Mouse (Mus musculus): ENCODE measurements at regions not wholly inside any gene's neighbourhood (a gene's known extent, or its start where the extent isn't known, plus 50 kb on each side); places are given as distances from the start of the nearest gene placed in this dataset.
"Not testable (repeated sequence)": the region's sequence is repeated elsewhere in the genome, so short reads cannot be mapped to it uniquely, and the experiment has no call there.

DNA sequence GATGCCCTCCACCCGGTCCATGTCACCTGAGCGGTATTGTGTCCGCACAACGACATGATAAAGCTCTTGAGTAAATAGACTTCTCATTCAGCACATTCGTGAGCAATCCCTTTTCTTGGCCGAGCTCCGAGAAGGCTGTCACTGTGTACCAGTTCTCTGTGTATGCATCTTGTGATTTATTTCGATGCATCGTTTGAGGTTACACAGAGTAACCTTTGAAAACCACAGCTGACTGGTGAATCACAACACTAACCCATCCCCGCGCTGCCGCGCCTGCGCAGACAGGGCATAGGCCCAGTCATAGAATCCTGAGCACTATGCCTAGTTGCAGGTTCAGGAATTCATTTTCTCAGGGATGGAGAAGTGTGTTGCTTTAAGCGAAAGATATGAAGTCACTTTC lies 201.4 kb downstream of the Med10 start:
- no peak for DNase-seq (ENCODE audit: low read depth, low spot score)

GRCm38 (mm10) chr13:70012123-70012522 lies 209.9 kb downstream of the Med10 start:
- no peak for DNase-seq (ENCODE audit: low read depth, low spot score)

DNA sequence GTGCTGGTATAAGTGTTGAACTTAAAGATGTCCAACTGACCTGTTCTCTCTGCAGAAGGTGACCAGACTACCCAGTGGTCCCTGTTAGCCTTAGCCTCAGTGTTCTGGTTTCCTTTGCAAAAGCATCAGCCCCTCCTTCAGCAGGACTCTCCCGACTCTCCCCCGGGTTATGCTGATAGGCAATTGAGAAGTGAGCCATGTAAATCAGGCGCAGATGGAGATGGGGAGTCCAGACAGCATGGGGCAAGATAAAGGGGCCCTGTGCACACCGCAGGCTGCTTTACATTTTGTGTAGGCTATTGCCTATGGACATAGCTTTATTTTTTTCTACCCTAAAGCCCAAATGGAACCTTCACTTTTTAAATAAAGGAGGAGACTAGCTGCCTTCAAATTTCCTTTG lies 213.0 kb downstream of the Med10 start:
- DNase-seq (ENCODE audit: low read depth, low spot score) = no peak

GRCm38 (mm10) chr13:70017535-70017934 lies 215.3 kb downstream of the Med10 start:
- DNase-seq (ENCODE audit: low read depth, low spot score) = no peak

- no peak for DNase-seq (ENCODE audit: low read depth, low spot score)
Measured at GRCm38 (mm10) chr13:70019999-70020838, 218.0 kb downstream of the Med10 start.

DNA sequence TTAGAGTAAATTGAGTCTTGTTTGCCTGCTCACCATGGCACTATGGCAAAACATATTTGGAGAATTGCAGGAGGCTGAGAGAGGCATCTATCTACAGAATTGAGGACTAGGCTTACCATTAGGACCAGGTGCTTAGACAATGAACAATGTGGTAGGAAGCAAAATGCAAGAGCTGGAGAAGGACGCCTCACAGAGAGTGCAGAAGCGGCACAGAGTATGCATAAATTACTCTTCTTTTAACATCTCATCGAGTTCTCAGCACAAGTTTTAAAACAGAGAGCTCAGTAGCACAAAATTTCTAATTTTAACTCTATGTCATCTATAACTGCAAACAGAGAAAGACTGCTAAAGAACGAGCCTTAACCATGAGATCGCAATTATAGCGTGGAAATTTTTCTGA lies 231.1 kb downstream of the Med10 start:
- DNase-seq (ENCODE audit: low read depth, low spot score) = no peak

GRCm38 (mm10) chr13:70033763-70034162 lies 231.6 kb downstream of the Med10 start:
- no peak for DNase-seq (ENCODE audit: low read depth, low spot score)

DNA sequence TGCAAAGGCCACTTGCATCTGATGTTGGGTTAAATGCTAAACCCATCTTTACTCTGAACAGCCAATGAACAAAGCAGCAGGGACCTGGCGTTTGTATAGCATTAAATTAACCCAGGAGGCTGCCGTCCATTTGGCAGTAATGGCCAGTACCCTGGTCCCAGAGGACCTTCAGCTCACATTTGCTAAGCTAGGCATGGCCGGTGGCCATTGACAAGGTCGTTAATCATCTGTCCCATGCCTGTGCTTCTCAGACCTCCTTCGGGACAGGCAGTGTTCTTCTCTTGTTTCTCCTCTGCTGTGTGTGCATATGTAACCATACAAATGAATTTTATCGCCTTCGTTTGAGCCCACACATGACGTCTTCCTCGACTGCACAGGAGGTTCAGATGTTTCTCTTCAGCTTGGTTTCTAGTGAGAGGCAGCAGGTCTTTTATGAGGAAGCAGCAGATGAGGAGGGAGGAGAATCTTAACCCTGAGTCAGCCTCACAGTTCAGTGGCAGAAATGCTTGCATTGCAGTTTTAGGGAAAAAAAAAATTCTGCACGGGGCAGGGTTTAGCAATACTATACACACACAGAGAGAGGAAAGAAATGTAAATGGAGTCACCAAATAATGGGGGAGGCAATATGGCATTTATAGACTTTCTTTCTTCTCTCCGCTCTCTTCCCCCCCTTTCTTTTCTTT lies 235.9 kb downstream of the Med10 start:
- DNase-seq (ENCODE audit: low read depth, low spot score) = no peak

DNA sequence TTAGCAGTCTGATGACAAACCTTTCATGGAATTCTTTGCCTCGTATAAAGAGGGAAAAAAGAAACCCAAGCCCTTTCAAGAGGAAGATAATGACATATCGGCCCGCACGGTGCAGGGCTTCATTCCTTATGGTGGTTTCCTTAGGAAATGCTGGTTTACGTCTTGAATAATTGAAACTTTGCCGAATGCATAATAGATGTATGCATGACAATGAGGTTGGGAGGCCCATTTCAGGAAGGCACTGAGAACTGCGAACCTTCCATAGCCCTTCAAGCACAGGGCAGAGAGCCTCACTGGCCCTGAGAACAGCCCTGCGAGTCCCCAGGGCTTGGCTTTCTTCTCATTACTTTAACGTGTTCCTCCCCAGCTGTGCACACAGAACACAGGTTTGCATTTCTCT lies 255.7 kb downstream of the Med10 start:
- peak; percentile 4 for DNase-seq (ENCODE audit: low read depth, low spot score)

GRCm38 (mm10) chr13:70061363-70061945 lies 259.3 kb downstream of the Med10 start:
- no peak for DNase-seq (ENCODE audit: low read depth, low spot score)

DNA sequence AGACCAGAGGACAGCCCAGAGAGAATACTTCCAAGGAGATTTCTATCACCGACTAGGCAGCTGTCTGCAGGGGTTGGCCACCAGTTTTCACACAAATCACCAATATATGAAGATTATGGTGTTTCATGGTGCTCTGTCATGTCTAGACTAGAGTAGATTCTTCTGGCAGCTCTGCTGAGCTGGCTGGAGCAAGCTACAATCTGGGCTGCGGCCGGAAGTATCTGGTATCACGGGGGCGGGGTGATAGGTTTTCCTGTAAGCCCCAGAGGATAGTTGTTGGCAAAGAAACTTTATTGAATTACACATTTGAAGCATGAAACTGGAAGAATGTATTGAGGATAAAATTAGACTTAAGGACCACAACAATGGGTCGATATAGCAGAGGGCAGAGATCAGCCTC lies 271.5 kb downstream of the Med10 start:
- no peak for DNase-seq (ENCODE audit: low read depth, low spot score)

DNA sequence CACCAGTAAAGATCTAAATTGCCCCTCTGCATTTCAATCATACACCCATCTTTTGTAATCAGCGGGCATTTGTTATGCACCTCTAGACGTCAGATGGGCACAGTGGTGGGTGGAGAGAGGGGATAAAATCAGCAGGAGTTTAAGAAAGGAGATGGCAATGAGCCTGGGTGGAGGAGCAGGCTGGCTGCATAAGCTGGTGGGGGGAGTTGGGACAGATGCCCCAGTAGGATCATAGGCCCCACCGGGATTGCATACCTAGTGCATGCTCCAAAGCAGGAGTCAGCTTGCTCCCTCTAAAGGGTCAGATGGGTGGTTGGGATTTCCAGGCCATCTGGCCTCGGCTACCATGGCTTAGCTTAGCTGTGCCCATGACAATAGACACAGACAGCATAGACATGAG lies 273.2 kb downstream of the Med10 start:
- DNase-seq (ENCODE audit: low read depth, low spot score) = no peak

DNA sequence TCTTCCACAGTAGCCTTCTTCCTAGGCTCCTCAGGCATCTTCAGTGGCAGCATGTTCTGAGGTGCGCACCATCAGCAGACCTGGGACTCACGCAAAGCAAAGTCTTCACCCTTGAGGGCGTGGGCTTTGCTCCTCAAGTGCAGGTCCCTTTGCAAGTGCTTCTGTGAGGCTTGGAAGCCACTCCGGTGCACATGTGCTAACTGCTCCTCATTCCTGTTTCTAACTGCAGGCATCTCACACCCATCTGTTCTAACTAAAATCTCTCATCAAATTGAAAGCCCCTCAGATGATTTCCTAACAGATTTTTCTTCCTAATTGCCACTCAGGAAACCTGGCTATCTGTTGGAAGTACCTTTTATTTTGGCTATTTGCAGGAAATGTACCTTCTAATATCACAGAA lies 278.9 kb downstream of the Med10 start:
- no peak for DNase-seq (ENCODE audit: low read depth, low spot score)

DNA sequence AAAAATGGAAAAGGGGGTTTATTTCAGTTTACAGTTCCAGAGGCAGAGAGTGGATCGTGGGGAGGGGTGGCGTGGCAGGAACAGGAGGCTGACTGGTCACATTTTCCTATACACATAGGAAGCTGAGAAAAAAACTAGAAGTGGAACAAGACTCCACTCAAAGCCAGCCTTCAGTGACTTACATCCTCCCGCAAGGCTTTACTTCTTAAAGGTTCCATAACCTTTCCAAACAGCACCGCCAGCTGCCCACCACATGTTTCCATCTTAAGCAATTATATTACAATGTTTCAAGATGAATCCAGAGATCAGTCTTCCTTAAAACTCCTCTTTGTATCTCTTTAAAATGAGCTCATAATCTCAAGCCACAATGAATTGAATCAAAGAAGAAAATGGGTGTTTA lies 290.7 kb downstream of the Med10 start:
- DNase-seq (ENCODE audit: low read depth, low spot score) = no peak

- DNase-seq (ENCODE audit: low read depth, low spot score) = no peak
Measured at GRCm38 (mm10) chr13:70093970-70094369, 291.8 kb downstream of the Med10 start.

- no peak for DNase-seq (ENCODE audit: low read depth, low spot score)
Measured at GRCm38 (mm10) chr13:70096430-70097301, 294.5 kb downstream of the Med10 start.

GRCm38 (mm10) chr13:70100091-70100490 lies 297.9 kb downstream of the Med10 start:
- not testable (repeated sequence) for DNase-seq (ENCODE audit: low read depth, low spot score)

GRCm38 (mm10) chr13:70103021-70103420 lies 300.8 kb downstream of the Med10 start:
- no peak for DNase-seq (ENCODE audit: low read depth, low spot score)

- DNase-seq (ENCODE audit: low read depth, low spot score) = peak; percentile 57
Measured at GRCm38 (mm10) chr13:70103491-70103890, 301.3 kb downstream of the Med10 start.

- DNase-seq (ENCODE audit: low read depth, low spot score) = peak; percentile 10
Measured at GRCm38 (mm10) chr13:70103903-70104302, 301.7 kb downstream of the Med10 start.

DNA sequence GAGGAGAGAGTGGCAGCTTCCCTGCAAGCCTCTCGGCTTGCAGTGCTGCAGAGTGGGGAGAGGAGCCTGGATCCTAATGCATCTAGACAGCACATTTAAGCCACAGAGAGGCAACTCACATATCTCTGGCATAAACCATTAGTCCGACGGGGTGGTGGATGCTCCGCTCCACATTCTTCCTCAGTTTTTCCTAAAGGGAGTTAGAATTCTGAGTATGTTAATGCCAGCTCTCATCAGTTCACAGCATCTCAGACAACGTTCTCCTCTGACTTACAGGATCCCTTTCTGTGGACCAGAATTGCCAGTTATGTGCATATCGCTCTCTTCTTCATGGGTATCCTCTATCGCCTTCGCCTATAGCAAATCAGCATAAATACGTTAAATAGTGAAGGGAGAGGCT lies 313.4 kb downstream of the Med10 start:
- DNase-seq (ENCODE audit: low read depth, low spot score) = no peak

Data from R1 (cell line).